Mouse (Mus musculus): ENCODE results near the gene Sim1. TPM values are rescaled to one million over a fixed set of nuclear protein-coding genes. Genes with fewer than 3 reads are reported as not detected.
A peak's percentile ranks its signal among the peaks of the same experiment; 100 is the strongest.

Gene Sim1
- polyA plus RNA-seq (2015; fragmentation: Nextera tagmentation; extraction: Ambion mirVana): not detected in 2 replicates

DNA sequence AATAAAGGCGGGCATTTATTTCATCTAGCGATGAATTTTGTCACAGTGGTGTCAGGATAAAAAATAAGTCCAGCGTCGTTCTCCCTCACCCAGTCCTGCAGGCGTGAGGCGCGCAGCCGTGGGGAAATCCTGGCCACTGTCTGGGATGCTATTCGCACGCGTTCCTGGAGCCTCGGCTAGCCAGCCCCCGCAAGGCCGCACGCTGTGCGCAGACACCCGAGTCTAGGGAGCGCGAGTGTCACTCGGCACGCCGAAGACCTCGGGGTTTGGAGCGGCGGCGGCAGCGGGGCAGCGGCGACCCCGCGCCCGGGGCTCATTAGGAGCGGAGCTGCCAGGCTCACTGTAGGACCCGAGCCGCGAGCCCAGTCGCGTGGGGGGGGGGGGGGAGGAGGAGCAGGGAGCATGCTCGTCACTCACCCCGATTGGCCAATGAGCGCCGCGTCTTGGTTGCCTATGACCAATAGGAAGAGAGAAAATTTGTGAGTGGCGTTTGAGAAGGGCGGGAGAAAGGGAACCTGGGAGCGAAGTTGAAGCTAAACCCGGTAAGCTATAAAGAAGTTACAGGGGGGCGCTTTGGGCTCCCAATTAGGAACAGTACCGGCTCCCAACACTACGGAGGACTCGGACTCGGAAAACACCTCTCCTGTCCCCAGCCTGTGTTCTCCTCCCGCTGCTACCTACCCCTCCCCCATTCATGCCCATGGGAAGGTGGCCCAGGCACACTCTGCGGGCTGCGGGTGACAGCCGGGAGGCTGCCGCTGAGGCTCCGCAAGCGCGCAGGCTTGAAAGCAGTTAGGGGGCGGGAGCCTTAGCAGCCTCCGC, at the start of gene Sim1:
TSS of gene Sim1 (plus strand) at position 585 of the 822 bp plus-strand sequence.
- Histone ChIP-seq H3K27ac (no peak within 1 kb of the TSS), H3K36me3 (no peaks in the 10 kb centered on the region), H3K9ac (no peak within 1 kb of the TSS; the same call in 1 of the 2 replicates), H3K27me3 (peaks cover 94% of the 10 kb centered on the region), H3K9me3 (replicated peaks) (no peaks in the 10 kb centered on the region), H3K4me1 (replicated peaks) (peaks cover 26% of the 10 kb centered on the region), H3K4me2 (peak within 1 kb of the TSS; percentile 94), H3K4me3 (peak within 1 kb of the TSS; percentile 56)
- ATAC-seq (replicated peaks; ENCODE audit: insufficient number of reproducible peaks, insufficient read depth, low FRiP score, low read depth): peak; percentile 87
- WGBS: under 1% methylated on average over 57 of the region's 62 CpGs

DNA sequence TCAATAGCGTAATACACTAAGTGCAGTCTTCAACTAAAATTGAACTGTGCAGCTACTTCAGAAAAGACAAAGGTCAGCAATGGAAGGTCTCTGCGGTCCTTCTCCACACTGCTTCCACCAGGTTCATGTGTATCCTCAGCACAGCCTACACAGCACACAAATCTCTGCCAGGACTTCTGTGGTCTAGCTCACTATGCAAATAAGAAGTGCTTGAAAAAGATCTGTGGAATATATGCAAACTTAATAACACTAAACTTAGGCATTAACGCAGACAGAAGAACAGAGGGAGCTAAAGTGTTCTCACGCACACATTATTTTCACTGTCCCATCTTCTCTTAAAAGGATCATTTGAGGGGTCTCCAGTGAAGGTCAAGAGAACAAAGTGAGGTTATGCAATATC, 26.4 kb upstream of the Sim1 start:
- no peak for ATAC-seq (replicated peaks; ENCODE audit: insufficient number of reproducible peaks, insufficient read depth, low FRiP score, low read depth)
- 76% methylated on average over 4 of the region's 4 CpGs for WGBS
- Histone ChIP-seq H3K27me3 (no peaks in the 10 kb centered on the region), H3K9me3 (replicated peaks) (no peaks in the 10 kb centered on the region), H3K4me1 (replicated peaks) (no peaks in the 10 kb centered on the region), H3K27ac (no peak overlapping the region), H3K4me3 (no peak overlapping the region), H3K36me3 (no peaks in the 10 kb centered on the region), H3K4me2 (no peak overlapping the region), H3K9ac (no peak overlapping the region)

DNA sequence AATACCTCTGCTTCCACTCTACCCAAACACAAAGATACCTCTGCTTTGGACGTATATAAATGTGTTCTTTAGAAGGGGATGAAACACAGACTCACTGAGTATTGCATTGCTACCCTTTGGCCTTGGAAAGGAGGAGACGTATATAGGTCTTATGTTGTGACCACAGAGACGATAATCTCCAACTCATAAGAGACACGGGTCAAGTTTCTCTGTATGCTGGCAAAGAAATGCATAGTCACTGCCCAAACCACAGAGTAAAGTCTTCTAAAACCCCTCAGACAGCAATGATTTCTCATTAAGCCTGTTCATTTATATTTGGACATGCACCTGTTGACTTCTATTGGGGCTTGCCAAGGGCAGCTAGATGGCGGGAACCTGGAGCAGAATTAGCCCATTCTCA, 17.6 kb upstream of the Sim1 start:
- no peak overlapping the region for H3K27ac ChIP-seq
- no peak for ATAC-seq (replicated peaks; ENCODE audit: insufficient number of reproducible peaks, insufficient read depth, low FRiP score, low read depth)
- H3K27me3 ChIP-seq: no peaks in the 10 kb centered on the region
- 70% methylated on average over 5 of the region's 5 CpGs for WGBS
- H3K9ac ChIP-seq: no peak overlapping the region
- no peaks in the 10 kb centered on the region for H3K4me1 ChIP-seq (replicated peaks)
- no peak overlapping the region for H3K4me3 ChIP-seq
- H3K9me3 ChIP-seq (replicated peaks): no peaks in the 10 kb centered on the region
- H3K36me3 ChIP-seq: no peaks in the 10 kb centered on the region
- H3K4me2 ChIP-seq: no peak overlapping the region

DNA sequence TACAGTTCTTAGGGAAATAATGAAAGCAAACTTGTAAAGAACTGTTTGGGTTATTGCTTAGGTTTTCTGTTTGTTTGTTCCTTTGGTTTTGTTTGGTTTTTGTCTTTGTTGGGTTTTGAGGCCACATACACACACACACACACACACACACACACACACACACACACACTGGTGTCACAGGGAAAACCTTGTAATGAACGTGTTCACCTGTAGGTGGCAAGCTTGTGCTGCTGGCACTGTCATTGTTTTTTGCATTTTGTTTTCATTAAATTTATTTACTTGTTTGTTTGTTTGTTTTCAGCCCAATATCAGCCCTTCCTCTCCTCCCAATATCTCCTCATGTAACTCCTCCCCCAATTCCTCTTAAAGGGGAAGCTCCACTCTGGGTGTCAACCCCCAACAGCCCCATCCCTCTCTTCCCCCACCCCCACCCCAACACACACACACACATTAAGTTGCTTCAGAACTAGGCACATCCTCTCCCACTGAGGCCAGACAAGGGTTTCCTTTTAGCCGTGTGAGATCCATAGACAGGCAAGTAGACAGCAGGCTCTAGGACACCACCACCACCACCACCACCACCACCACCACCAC, 13.0 kb upstream of the Sim1 start:
- Histone ChIP-seq H3K27ac (no peak overlapping the region), H3K4me3 (no peak overlapping the region), H3K27me3 (peaks cover 8% of the 10 kb centered on the region), H3K4me2 (no peak overlapping the region), H3K9ac (no peak overlapping the region), H3K9me3 (replicated peaks) (no peaks in the 10 kb centered on the region), H3K36me3 (no peaks in the 10 kb centered on the region), H3K4me1 (replicated peaks) (no peaks in the 10 kb centered on the region)
- ATAC-seq (replicated peaks; ENCODE audit: insufficient number of reproducible peaks, insufficient read depth, low FRiP score, low read depth): no peak
- WGBS: 7% methylated on average over 2 of the region's 2 CpGs

DNA sequence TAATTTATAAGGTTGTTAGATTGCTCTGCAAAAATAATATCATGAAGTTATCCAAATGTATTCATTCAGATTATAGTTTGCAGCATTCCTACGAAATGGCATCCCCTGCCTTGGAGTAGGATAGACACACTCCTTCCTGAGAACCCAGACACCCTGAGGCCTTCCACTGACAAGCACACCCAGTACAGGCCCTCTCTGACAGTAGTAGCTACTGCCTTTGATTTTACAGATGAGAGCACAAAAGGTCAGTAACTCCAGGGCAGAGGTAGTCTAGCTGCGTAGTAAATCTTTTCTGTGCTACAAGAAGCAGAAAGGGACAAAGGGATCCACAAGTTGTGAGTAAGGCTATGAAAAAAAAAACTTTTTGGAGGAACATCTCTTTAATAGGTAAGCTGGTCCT, 12.2 kb upstream of the Sim1 start:
- no peaks in the 10 kb centered on the region for H3K9me3 ChIP-seq (replicated peaks)
- ATAC-seq (replicated peaks; ENCODE audit: insufficient number of reproducible peaks, insufficient read depth, low FRiP score, low read depth): no peak
- no peaks in the 10 kb centered on the region for H3K4me1 ChIP-seq (replicated peaks)
- H3K4me2 ChIP-seq: no peak overlapping the region
- peaks cover 11% of the 10 kb centered on the region for H3K27me3 ChIP-seq
- no peak overlapping the region for H3K4me3 ChIP-seq
- H3K36me3 ChIP-seq: no peaks in the 10 kb centered on the region
- 76% methylated on average over 2 of the region's 2 CpGs for WGBS
- no peak overlapping the region for H3K9ac ChIP-seq
- H3K27ac ChIP-seq: no peak overlapping the region

DNA sequence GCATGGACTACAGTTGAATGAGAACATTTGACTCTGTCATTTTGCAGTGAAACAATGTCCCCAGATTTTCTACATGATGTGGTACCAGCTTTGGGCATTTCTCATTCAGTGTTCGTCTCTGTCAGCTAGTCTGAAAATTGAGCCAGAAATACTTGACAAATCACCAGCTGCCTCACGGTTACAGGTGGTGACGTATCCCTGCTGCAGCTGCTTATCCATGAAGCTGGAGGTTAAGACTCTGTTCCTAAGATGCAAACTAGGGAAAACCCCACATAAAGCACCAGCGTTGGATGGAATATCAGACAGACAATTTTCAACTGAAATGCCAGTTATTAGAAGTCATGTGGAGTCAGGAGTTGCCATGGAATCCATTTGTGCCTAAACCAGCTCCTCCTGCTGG, 8.2 kb upstream of the Sim1 start:
- Histone ChIP-seq H3K9me3 (replicated peaks) (no peaks in the 10 kb centered on the region), H3K27me3 (peaks cover 46% of the 10 kb centered on the region), H3K9ac (no peak overlapping the region), H3K4me2 (no peak overlapping the region), H3K36me3 (no peaks in the 10 kb centered on the region), H3K4me1 (replicated peaks) (no peaks in the 10 kb centered on the region), H3K4me3 (no peak overlapping the region), H3K27ac (no peak overlapping the region)
- 49% methylated on average over 4 of the region's 4 CpGs for WGBS
- no peak for ATAC-seq (replicated peaks; ENCODE audit: insufficient number of reproducible peaks, insufficient read depth, low FRiP score, low read depth)

DNA sequence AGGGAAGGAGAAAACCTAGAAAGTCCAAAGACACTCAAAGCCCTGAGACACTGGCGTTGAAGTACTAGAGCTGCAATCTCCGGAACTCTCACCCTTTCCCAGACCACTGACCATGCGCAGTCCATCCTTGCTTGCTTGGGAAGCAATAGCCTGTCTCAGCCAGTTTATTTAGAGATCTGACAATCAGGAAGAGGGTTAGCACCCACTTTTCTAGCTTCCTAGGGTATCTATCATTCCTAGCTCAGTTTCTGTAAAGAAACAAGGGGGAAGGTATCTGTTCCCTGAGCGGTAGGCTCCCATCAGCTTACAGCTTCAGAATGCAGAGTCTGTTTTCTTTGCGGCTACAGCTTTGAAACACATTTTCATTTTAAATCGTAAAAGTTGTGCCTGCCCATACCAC, 3.9 kb upstream of the Sim1 start:
- Histone ChIP-seq H3K4me1 (replicated peaks) (peaks cover 26% of the 10 kb centered on the region), H3K36me3 (no peaks in the 10 kb centered on the region), H3K4me3 (no peak overlapping the region), H3K4me2 (no peak overlapping the region), H3K9ac (no peak overlapping the region), H3K27me3 (peaks cover 89% of the 10 kb centered on the region), H3K27ac (no peak overlapping the region), H3K9me3 (replicated peaks) (no peaks in the 10 kb centered on the region)
- ATAC-seq (replicated peaks; ENCODE audit: insufficient number of reproducible peaks, insufficient read depth, low FRiP score, low read depth): no peak
- 14% methylated on average over 6 of the region's 6 CpGs for WGBS

DNA sequence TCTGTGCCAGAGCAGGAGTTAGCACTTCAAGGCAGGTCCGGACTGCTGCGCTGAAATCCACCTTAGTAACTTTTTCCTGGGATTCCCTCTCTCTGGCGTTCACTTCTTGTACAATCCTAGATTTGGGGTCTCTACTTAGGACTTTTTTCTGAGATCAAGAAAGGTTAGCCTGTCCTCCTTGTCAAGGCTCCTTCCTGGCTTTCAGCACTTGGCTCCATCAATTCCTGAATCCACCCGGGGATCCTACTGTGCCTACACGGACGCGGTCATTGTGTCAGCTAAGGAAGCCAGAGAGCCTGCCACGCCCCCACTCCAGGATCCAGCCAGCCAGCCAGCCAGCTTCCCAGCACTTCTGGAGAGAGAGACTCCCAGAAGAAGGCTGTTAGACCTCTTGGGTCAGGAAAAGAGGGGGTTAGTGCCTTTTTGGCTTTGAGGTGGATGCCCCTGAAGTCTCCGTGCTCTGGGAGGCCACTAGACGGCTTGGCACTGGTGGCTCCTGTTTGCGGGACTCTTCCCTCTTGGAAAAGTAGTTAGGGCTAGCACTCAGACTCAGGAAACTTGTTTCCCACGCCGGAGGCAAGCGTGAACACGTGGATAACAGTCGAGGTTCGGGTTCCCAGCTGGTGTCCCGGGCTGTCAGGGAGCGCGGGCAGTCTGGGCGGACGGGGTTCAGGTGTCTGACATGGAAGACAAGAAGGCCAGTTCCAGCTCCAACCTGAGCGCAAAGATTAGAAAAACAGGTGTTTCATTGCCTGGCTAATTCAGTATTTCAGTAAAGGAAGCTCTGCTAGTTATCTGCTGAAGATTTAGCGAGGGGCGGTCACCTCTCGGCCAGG, 2.5 kb upstream of the Sim1 start:
- peaks cover 26% of the 10 kb centered on the region for H3K4me1 ChIP-seq (replicated peaks)
- H3K4me2 ChIP-seq: no peak overlapping the region
- peaks cover 90% of the 10 kb centered on the region for H3K27me3 ChIP-seq
- H3K9ac ChIP-seq: no peak overlapping the region
- no peak overlapping the region for H3K27ac ChIP-seq
- no peaks in the 10 kb centered on the region for H3K36me3 ChIP-seq
- H3K4me3 ChIP-seq: no peak overlapping the region
- H3K9me3 ChIP-seq (replicated peaks): no peaks in the 10 kb centered on the region
- WGBS: 1% methylated on average over 26 of the region's 26 CpGs
- no peak for ATAC-seq (replicated peaks; ENCODE audit: insufficient number of reproducible peaks, insufficient read depth, low FRiP score, low read depth)

DNA sequence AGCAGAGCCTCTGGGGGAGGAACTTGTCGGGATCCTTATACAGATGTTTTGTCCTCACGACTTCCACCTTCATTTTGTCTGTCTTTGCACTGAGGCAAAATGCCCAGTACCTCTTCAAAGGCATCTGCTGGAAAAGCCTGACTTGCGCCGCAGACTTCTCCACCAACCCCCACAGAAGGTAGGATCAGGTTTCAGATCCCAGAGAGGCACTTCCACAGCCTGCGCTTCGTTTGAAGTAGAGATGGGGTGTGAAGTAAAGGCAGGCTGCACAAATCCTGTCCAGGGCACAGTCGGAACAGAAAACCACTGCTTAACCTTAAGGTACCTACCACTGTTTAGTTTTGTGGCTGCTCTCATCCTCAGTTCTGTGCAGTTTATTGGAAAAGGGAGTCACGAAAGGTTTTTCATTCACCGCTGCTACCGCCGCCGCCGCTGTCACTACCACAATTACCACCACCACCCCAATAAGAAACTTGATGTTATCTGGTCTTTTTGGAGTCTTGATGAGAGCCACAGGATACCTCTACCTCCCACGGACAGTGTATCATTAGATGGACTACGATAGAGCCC, 1.7 kb upstream of the Sim1 start:
- H3K9ac ChIP-seq: no peak overlapping the region
- under 1% methylated on average over 15 of the region's 15 CpGs for WGBS
- no peaks in the 10 kb centered on the region for H3K36me3 ChIP-seq
- peaks cover 26% of the 10 kb centered on the region for H3K4me1 ChIP-seq (replicated peaks)
- no peak overlapping the region for H3K4me3 ChIP-seq
- H3K27ac ChIP-seq: no peak overlapping the region
- peaks cover 96% of the 10 kb centered on the region for H3K27me3 ChIP-seq
- H3K9me3 ChIP-seq (replicated peaks): no peaks in the 10 kb centered on the region
- ATAC-seq (replicated peaks; ENCODE audit: insufficient number of reproducible peaks, insufficient read depth, low FRiP score, low read depth): no peak
- no peak overlapping the region for H3K4me2 ChIP-seq

DNA sequence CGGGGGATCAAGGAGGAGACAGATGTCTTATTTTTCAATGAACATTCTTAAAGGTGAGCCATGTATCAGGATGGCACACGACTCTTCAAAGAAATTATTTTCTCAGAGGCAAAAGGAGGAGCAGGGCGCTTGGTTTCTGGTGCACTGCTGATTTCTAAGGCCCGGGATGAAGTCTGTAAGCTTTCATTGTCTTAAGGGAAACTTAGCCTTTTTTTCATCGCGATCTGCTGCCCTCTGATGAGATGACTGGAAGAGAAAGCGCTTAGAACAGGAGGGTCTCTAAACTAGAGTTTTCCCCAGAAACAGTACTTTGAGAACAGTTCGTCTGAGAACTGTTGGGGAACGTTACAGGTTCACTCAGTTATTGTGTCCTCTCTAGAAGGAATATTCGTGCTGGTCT, 1.0 kb upstream of the Sim1 start:
- Histone ChIP-seq H3K4me3 (no peak overlapping the region), H3K4me2 (no peak overlapping the region), H3K36me3 (no peaks in the 10 kb centered on the region), H3K27me3 (peaks cover 97% of the 10 kb centered on the region), H3K9me3 (replicated peaks) (no peaks in the 10 kb centered on the region), H3K4me1 (replicated peaks) (peaks cover 26% of the 10 kb centered on the region), H3K27ac (no peak overlapping the region), H3K9ac (no peak overlapping the region)
- WGBS: 4% methylated on average over 10 of the region's 10 CpGs
- no peak for ATAC-seq (replicated peaks; ENCODE audit: insufficient number of reproducible peaks, insufficient read depth, low FRiP score, low read depth)

DNA sequence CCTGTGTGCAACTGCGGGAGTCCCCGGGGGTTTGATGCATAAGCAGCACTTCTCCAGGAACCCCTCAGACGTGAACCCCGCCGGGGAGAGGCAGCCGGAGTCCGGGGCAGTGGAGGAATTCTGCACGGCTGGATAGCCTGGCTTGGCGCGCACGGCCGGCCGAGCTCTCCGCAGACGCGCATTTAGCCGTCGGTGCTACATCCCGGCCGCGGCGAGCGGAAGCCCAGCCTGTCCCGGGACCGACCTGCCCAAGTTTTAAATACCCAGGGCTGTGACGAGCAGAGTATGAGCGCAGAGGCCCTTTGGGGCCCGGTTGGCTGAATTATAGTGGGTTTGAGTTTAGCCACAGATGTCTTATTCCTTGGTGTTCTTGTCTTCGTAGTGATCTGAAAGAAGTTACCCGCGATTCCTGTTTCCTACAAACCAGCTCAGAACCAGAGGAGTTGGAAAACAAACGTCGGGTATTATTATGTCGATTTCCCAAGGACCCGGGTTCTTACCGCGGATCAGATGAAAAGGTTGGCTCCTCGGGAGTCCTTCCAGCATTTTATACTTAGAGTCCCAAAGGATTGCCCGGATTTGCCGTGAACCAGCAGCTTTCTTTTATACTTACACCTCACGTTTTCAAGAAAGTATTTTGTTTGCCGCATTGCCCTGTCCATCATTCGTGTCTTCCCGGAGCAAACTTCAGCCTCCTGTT, 687 bp downstream of the Sim1 start:
- Histone ChIP-seq H3K4me2 (peak overlapping the region; percentile 94), H3K9me3 (replicated peaks) (no peaks in the 10 kb centered on the region), H3K27me3 (peaks cover 94% of the 10 kb centered on the region), H3K4me1 (replicated peaks) (peaks cover 26% of the 10 kb centered on the region), H3K27ac (no peak overlapping the region), H3K4me3 (peak overlapping the region; percentile 56), H3K36me3 (no peaks in the 10 kb centered on the region), H3K9ac (no peak overlapping the region)
- 1% methylated on average over 44 of the region's 44 CpGs for WGBS
- ATAC-seq (replicated peaks; ENCODE audit: insufficient number of reproducible peaks, insufficient read depth, low FRiP score, low read depth): no peak
